Mouse (Mus musculus): Measurements from ENCODE around the gene Slc22a13. TPM values are rescaled to one million over a fixed set of nuclear protein-coding genes. Genes with fewer than 3 reads are reported as not detected.

Slc22a13 gene
- polyA plus RNA-seq, 1 experiment: 0.10 TPM

GRCm38 (mm10) chr9:119199151-119199861, 9.6 kb downstream of the Slc22a13 start:
- TF ChIP-seq CTCF (IDR thresholded peaks at IDR 0.05; ENCODE audit: borderline replicate concordance, extremely low read depth, insufficient read depth, insufficient read length) (no peak), POLR2A (IDR thresholded peaks at IDR 0.05; ENCODE audit: borderline replicate concordance, extremely low read depth, insufficient read depth, insufficient read length, poor library complexity, severe bottlenecking) (no peak)
- peak; percentile 54 for DNase-seq (ENCODE audit: low read depth)

GRCm38 (mm10) chr9:119192202-119192990, 16.5 kb downstream of the Slc22a13 start:
- TF ChIP-seq POLR2A (IDR thresholded peaks at IDR 0.05; ENCODE audit: borderline replicate concordance, extremely low read depth, insufficient read depth, insufficient read length, poor library complexity, severe bottlenecking) (no peak), CTCF (IDR thresholded peaks at IDR 0.05; ENCODE audit: borderline replicate concordance, extremely low read depth, insufficient read depth, insufficient read length) (peak; percentile 63)
- peak; percentile 39 for DNase-seq (ENCODE audit: low read depth)

- DNase-seq (ENCODE audit: low read depth): peak; percentile 71
- TF ChIP-seq CTCF (IDR thresholded peaks at IDR 0.05; ENCODE audit: borderline replicate concordance, extremely low read depth, insufficient read depth, insufficient read length) (no peak), POLR2A (IDR thresholded peaks at IDR 0.05; ENCODE audit: borderline replicate concordance, extremely low read depth, insufficient read depth, insufficient read length, poor library complexity, severe bottlenecking) (no peak)
These were observed 27.6 kb downstream of the Slc22a13 start for GRCm38 (mm10) chr9:119181241-119181728.

GRCm38 (mm10) chr9:119179292-119179691, 29.6 kb downstream of the Slc22a13 start:
- DNase-seq (ENCODE audit: low read depth): no peak
- TF ChIP-seq POLR2A (IDR thresholded peaks at IDR 0.05; ENCODE audit: borderline replicate concordance, extremely low read depth, insufficient read depth, insufficient read length, poor library complexity, severe bottlenecking) (no peak), CTCF (IDR thresholded peaks at IDR 0.05; ENCODE audit: borderline replicate concordance, extremely low read depth, insufficient read depth, insufficient read length) (no peak)

GRCm38 (mm10) chr9:119167608-119168007, 41.3 kb downstream of the Slc22a13 start:
- TF ChIP-seq CTCF (IDR thresholded peaks at IDR 0.05; ENCODE audit: borderline replicate concordance, extremely low read depth, insufficient read depth, insufficient read length): no peak
- no peak for TF ChIP-seq POLR2A (IDR thresholded peaks at IDR 0.05; ENCODE audit: borderline replicate concordance, extremely low read depth, insufficient read depth, insufficient read length, poor library complexity, severe bottlenecking)

GRCm38 (mm10) chr9:119165548-119165947, 43.4 kb downstream of the Slc22a13 start:
- TF ChIP-seq CTCF (IDR thresholded peaks at IDR 0.05; ENCODE audit: borderline replicate concordance, extremely low read depth, insufficient read depth, insufficient read length): no peak
- no peak for TF ChIP-seq POLR2A (IDR thresholded peaks at IDR 0.05; ENCODE audit: borderline replicate concordance, extremely low read depth, insufficient read depth, insufficient read length, poor library complexity, severe bottlenecking)
- no peak for DNase-seq (ENCODE audit: low read depth)

More at GRCm38 (mm10) chr9:119167608-119168007, 41.3 kb downstream of the Slc22a13 start:
- DNase-seq (ENCODE audit: low read depth): no peak

GRCm38 (mm10) chr9:119164743-119165142, 44.2 kb downstream of the Slc22a13 start:
- no peak for TF ChIP-seq CTCF (IDR thresholded peaks at IDR 0.05; ENCODE audit: borderline replicate concordance, extremely low read depth, insufficient read depth, insufficient read length)
- no peak for TF ChIP-seq POLR2A (IDR thresholded peaks at IDR 0.05; ENCODE audit: borderline replicate concordance, extremely low read depth, insufficient read depth, insufficient read length, poor library complexity, severe bottlenecking)
- DNase-seq (ENCODE audit: low read depth): no peak

GRCm38 (mm10) chr9:119160689-119161088, 48.2 kb downstream of the Slc22a13 start:
- TF ChIP-seq CTCF (IDR thresholded peaks at IDR 0.05; ENCODE audit: borderline replicate concordance, extremely low read depth, insufficient read depth, insufficient read length) (no peak), POLR2A (IDR thresholded peaks at IDR 0.05; ENCODE audit: borderline replicate concordance, extremely low read depth, insufficient read depth, insufficient read length, poor library complexity, severe bottlenecking) (no peak)
- no peak for DNase-seq (ENCODE audit: low read depth)

- TF ChIP-seq CTCF (IDR thresholded peaks at IDR 0.05; ENCODE audit: borderline replicate concordance, extremely low read depth, insufficient read depth, insufficient read length) (no peak), POLR2A (IDR thresholded peaks at IDR 0.05; ENCODE audit: borderline replicate concordance, extremely low read depth, insufficient read depth, insufficient read length, poor library complexity, severe bottlenecking) (no peak)
- no peak for DNase-seq (ENCODE audit: low read depth)
These were observed 50.0 kb downstream of the Slc22a13 start, which contains the start of gene Gm47289 for GRCm38 (mm10) chr9:119158861-119159260. Gm47289 (plus strand) TSS chr9:119159161.

- peak; percentile 85 for DNase-seq (ENCODE audit: low read depth)
- TF ChIP-seq POLR2A (IDR thresholded peaks at IDR 0.05; ENCODE audit: borderline replicate concordance, extremely low read depth, insufficient read depth, insufficient read length, poor library complexity, severe bottlenecking) (no peak), CTCF (IDR thresholded peaks at IDR 0.05; ENCODE audit: borderline replicate concordance, extremely low read depth, insufficient read depth, insufficient read length) (peak; percentile 78)
These were observed 52.4 kb downstream of the Slc22a13 start, which contains the start of gene Acaa1b for GRCm38 (mm10) chr9:119156278-119157201. Acaa1b (minus strand) TSS chr9:119157093.

All from brain, embryonic 14.5 days (tissue).